Mouse (Mus musculus) stomach, postnatal 0 days (tissue): ENCODE measurements around the gene Pikfyve. TPM values are rescaled to one million over a fixed set of nuclear protein-coding genes. Genes with fewer than 3 reads are reported as not detected.
A peak's percentile ranks its signal among the peaks of the same experiment; 100 is the strongest.

Source experiments
- ATAC-seq: fragments of 200-750 bp; cut with Nextera tagmentation; 2 replicates; pipeline ENCODE4 v1.8.0; 2017; ENCODE audit not compliant: low FRiP score, low TSS enrichment
- DNase-seq: peaks from one replicate; pipeline ENCODE4 v3.0.0-alpha.2; 2016; ENCODE audit warnings: low spot score
- H3K27ac ChIP-seq: fragments of 300-500 bp; sonication (generic); replicated peaks from 2 replicates; pipeline ENCODE4 v1.5.1; 2014; ENCODE audit warnings: mild to moderate bottlenecking, control low read depth
- H3K27me3 ChIP-seq: fragments of 300-500 bp; sonication (generic); 2 replicates; pipeline ENCODE4 v1.6.1; 2014; ENCODE audit warnings: low read length; ENCODE audit not compliant: control insufficient read depth, insufficient read depth
- H3K36me3 ChIP-seq: fragments of 300-500 bp; sonication (generic); 2 replicates; pipeline ENCODE4 v1.6.1; 2014; ENCODE audit warnings: low read length, mixed read lengths; ENCODE audit not compliant: control insufficient read depth, insufficient read depth
- H3K4me1 ChIP-seq: fragments of 300-500 bp; sonication (generic); replicated peaks from 2 replicates; pipeline ENCODE4 v1.6.1; 2014; ENCODE audit warnings: antibody characterized with exemption; ENCODE audit not compliant: control insufficient read depth, insufficient read depth
- H3K4me2 ChIP-seq: fragments of 300-500 bp; sonication (generic); replicated peaks from 2 replicates; pipeline ENCODE4 v1.6.1; 2014; ENCODE audit warnings: low read depth, mild to moderate bottlenecking, control low read depth, moderate library complexity
- H3K4me3 ChIP-seq: fragments of 300-500 bp; sonication (generic); 2 replicates; pipeline ENCODE4 v1.5.1; 2014; ENCODE audit warnings: low read depth, low read length, control low read depth
- H3K9ac ChIP-seq: fragments of 300-500 bp; sonication (generic); 2 replicates; pipeline ENCODE4 v1.6.1; 2014; ENCODE audit warnings: mild to moderate bottlenecking, low read length, control low read depth, mixed read lengths
- H3K9me3 ChIP-seq: fragments of 300-500 bp; sonication (generic); 2 replicates; pipeline ENCODE4 v1.6.1; 2016; ENCODE audit warnings: low read length; ENCODE audit not compliant: control insufficient read depth
- CTCF ChIP-seq: IDR thresholded peaks from 2 replicates; pipeline ENCODE4 v1.5.1; 2016; ENCODE audit warnings: antibody characterized with exemption, low read depth, mild to moderate bottlenecking, moderate library complexity
- EP300 ChIP-seq: optimal IDR thresholded peaks from 2 replicates; pipeline ENCODE3; 2016; ENCODE audit warnings: antibody characterized with exemption
- WGBS: fragments of 180-500 bp; shearing (Covaris S2); extraction: QIAGEN DNeasy Blood & Tissue Kit; methylation state at CpG from one replicate; pipeline ENCODE4 v1.1.7; 2014; 5-methylcytosine and 5-hydroxymethylcytosine counted together
- polyA plus RNA-seq: library from polyadenylated mRNA; unstranded; fragments of >200 nt; fragmentation: Nextera tagmentation; extraction: Ambion mirVana; gene quantifications from 2 replicates; pipeline ENCODE4 v1.2.1, GENCODE M21; 2015

Gene Pikfyve
- polyA plus RNA-seq, 1 experiment from 2014 or later = 3.9 TPM

DNA sequence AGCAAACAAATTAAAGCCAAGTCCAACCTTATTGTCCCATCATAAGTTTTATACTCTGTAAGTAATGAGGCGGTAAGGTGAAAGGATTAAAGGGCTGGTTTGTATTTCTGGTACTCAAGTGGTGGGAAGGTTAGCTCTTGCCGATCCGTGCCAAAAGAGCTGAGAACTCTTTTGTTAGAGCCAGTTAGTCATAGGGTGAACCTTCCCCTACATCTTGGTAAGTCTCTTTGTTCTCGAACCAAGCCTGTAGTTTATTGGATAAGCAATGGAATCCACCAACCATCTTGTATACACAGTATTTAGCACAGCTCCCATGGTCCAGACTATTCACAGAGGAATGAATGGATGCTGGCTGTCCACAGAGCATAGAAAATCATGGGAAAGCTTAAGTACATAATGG is 14.9 kb upstream of the Pikfyve start:
- DNase-seq = no peak
- Histone ChIP-seq H3K4me2 (no peak overlapping the region), H3K4me3 (no peak overlapping the region), H3K9me3 (no peaks in the 10 kb centered on the region), H3K27me3 (no peaks in the 10 kb centered on the region), H3K27ac (peak overlapping the region; percentile 61), H3K4me1 (no peaks in the 10 kb centered on the region), H3K36me3 (peaks cover 21% of the 10 kb centered on the region), H3K9ac (no peak overlapping the region)
- no peak for TF ChIP-seq EP300
- TF ChIP-seq CTCF = no peak
- peak; percentile 78 for ATAC-seq
- WGBS = 60% methylated on average over 4 of the region's 4 CpGs

- H3K36me3 ChIP-seq = peaks cover 13% of the 10 kb centered on the region
- H3K9ac ChIP-seq = no peak overlapping the region
- H3K4me1 ChIP-seq = no peaks in the 10 kb centered on the region
- TF ChIP-seq EP300 = no peak
- TF ChIP-seq CTCF = no peak
- H3K4me3 ChIP-seq = no peak overlapping the region
- no peak for ATAC-seq
- no peaks in the 10 kb centered on the region for H3K27me3 ChIP-seq
- no peaks in the 10 kb centered on the region for H3K9me3 ChIP-seq
- WGBS = 96% methylated on average over 2 of the region's 2 CpGs
- DNase-seq = no peak
- H3K4me2 ChIP-seq = no peak overlapping the region
- H3K27ac ChIP-seq = no peak overlapping the region
Measured at GRCm38 (mm10) chr1:65173716-65174115, 12.8 kb upstream of the Pikfyve start.

DNA sequence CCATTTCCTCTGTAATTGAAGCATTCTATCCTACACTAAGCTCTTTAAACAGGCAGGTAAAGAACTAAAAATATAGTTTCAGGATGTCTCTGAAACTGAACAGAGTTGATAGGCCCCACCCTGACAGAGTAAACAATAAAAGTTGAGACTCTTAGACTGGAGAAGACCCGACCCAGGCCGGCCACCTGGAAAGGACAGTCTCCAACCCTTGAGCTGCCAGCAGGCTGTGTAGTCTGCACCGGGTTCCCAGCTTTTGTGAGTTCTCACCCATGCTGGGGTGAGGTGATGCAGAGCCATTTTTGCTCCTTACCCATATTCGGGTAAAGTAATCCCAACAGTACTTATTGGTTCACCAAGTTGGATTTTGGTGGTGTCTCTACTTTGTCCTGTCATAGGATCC is 10.3 kb upstream of the Pikfyve start:
- ATAC-seq (no peak), DNase-seq (no peak)
- H3K27ac ChIP-seq = peak overlapping the region; percentile 58; the same call in 1 of the 2 replicates
- H3K9ac ChIP-seq = no peak overlapping the region
- H3K4me1 ChIP-seq = no peaks in the 10 kb centered on the region
- 0 out of 2 replicates have a peak overlapping the region, but pooled peaks have one; percentile 5 for H3K4me2 ChIP-seq
- H3K4me3 ChIP-seq = no peak overlapping the region
- no peaks in the 10 kb centered on the region for H3K9me3 ChIP-seq
- TF ChIP-seq CTCF = no peak
- no peak for TF ChIP-seq EP300
- WGBS = 50% methylated on average over 4 of the region's 4 CpGs
- no peaks in the 10 kb centered on the region for H3K27me3 ChIP-seq
- H3K36me3 ChIP-seq = peaks cover 8% of the 10 kb centered on the region; the same call in 1 of the 2 replicates

DNA sequence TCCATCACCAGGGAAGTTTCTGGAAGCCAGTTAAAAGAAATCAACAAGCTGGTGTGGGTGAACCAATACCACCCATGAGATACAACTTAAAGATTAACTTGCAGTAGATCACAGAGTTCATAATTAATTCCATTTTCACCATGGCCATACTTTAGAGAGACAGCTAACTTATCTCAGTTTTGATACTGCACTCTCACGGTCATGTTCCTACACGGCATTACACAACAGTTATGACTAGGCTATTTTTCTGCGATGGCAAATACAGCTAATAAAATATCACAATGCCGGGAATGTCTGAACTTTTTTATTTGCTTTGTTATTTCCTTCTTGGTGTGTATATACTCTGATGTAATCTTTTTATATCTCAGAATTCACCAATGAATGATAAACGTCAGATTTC is 9.6 kb upstream of the Pikfyve start:
- ATAC-seq (no peak), DNase-seq (no peak)
- Histone ChIP-seq H3K27ac (peak overlapping the region; percentile 58; the same call in 1 of the 2 replicates), H3K4me2 (peak overlapping the region; percentile 1; the same call in 1 of the 2 replicates), H3K4me1 (no peaks in the 10 kb centered on the region), H3K9me3 (no peaks in the 10 kb centered on the region), H3K4me3 (no peak overlapping the region), H3K9ac (no peak overlapping the region), H3K27me3 (no peaks in the 10 kb centered on the region), H3K36me3 (0 out of 2 replicates have a peak, but pooled peaks cover 7% of the 10 kb centered on the region)
- 24% methylated on average over 5 of the region's 5 CpGs for WGBS
- no peak for TF ChIP-seq CTCF

- H3K9me3 ChIP-seq = no peaks in the 10 kb centered on the region
- no peak for DNase-seq
Measured at GRCm38 (mm10) chr1:65177452-65177851, 9.0 kb upstream of the Pikfyve start.

DNA sequence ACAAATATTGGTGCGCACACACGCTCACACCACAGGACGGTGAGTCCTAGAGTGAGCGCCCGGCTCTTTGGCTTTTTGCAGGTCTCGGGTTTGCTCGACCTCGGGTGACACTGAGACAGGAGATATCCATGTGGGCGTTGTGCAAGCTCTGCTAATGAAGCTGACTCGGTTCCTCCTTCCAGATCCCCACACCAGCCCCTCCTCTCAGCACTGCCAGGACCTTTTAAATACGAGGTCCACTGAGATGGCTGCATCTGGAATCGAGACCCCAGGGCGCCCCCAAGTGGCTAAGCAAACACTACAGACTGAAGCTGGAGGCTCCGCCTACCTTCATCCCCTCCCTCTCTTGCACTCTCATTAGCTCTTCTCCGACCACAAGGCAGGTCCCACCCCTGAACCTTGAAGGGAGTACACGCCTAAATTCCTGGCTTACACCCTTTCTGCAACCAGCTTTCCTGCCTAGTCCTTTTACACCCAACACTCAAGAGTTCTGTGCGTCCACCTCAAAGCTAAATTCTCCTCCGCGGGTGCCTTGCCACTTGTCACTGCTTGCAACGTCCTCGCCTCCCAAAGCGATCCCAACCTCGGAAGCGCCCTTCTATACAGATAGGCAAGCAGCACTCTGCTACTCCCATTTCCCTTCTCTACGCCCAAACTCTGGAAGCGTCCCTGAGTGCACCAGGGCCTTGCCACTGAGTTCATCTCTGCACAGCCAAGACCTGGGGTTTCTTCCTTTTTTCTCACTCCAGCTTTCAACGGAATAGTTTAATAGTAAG is 8.2 kb upstream of the Pikfyve start:
- H3K36me3 ChIP-seq = 0 out of 2 replicates have a peak, but pooled peaks cover 5% of the 10 kb centered on the region
- no peaks in the 10 kb centered on the region for H3K4me1 ChIP-seq
- TF ChIP-seq EP300 (no peak), CTCF (peak; percentile 86)
- H3K9me3 ChIP-seq = no peaks in the 10 kb centered on the region
- DNase-seq (peak; percentile 93), ATAC-seq (peak; percentile 86)
- H3K27me3 ChIP-seq = no peaks in the 10 kb centered on the region
- 2% methylated on average over 27 of the region's 27 CpGs for WGBS
- peak overlapping the region; percentile 73 for H3K4me2 ChIP-seq
- peak overlapping the region; percentile 74 for H3K9ac ChIP-seq
- peak overlapping the region; percentile 96 for H3K27ac ChIP-seq
- H3K4me3 ChIP-seq = peak overlapping the region; percentile 67

More at GRCm38 (mm10) chr1:65177452-65177851, 9.0 kb upstream of the Pikfyve start:
- TF ChIP-seq CTCF (no peak), EP300 (no peak)
- 0 out of 2 replicates have a peak, but pooled peaks cover 7% of the 10 kb centered on the region for H3K36me3 ChIP-seq
- H3K27ac ChIP-seq = peak overlapping the region; percentile 96
- no peak for ATAC-seq
- WGBS = 12% methylated on average over 3 of the region's 3 CpGs
- H3K4me3 ChIP-seq = peak overlapping the region; percentile 67
- H3K4me2 ChIP-seq = peak overlapping the region; percentile 73
- no peaks in the 10 kb centered on the region for H3K27me3 ChIP-seq
- H3K9ac ChIP-seq = peak overlapping the region; percentile 18; the same call in 1 of the 2 replicates
- H3K4me1 ChIP-seq = no peaks in the 10 kb centered on the region
